Mouse (Mus musculus): ENCODE data around the gene Mgst3.

- no peak for TF ChIP-seq CHD2 (IDR thresholded peaks at IDR 0.05; ENCODE audit: low read depth, low read length)
- TF ChIP-seq ZC3H11A (IDR thresholded peaks at IDR 0.05; ENCODE audit: borderline replicate concordance, low read depth, low read length) = no peak
Observed at GRCm38 (mm10) chr1:167380223-167380622, 13.4 kb downstream of the Mgst3 start.
